Mouse (Mus musculus): ENCODE data around the gene Kdm4b. TPM values are rescaled to one million over a fixed set of nuclear protein-coding genes. Genes with fewer than 3 reads are reported as not detected.
A peak's percentile ranks its signal among the peaks of the same experiment; 100 is the strongest.

Gene Kdm4b
- total and polyA plus RNA-seq, 3 experiments, result 9.1 to 27.5 TPM; not detected in 1

DNA sequence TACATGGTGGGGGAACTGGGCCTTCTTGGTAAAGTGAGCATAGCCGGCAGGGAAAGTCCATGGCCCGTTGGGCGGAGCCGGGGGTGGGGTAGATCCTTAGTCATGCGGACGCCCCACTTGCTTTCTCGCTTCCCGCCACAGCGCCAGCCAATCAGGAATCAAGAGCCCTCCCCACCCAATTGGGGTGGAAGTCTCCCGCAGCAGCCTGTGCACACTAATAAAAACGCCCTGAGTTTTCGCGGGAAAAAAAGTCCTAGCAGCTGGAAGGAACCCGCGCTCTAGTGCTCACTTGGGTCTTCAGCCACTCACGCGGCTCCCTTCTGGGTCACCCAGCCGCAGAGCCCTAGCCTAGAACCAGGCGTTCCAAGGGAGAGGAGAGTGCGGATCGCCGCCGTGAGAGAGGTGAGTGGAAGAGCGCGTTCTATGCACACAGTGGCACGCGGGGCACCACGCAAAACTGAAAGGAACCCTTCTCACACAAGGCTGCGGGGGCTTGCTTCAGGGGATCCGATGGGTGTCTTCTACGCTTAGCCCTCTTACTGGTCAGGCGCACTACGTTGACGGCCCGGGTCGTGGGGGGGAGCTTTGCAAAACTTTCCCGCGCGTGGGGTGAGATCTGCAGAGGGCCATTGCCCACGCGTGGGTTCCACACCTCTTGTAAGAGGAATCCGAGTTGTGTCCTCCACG, 22.6 kb upstream of the Kdm4b start, which contains the start of gene Uhrf1 (continued):
- TF ChIP-seq CTCF (IDR thresholded peaks at IDR 0.05 in 2 of 3, conservative IDR thresholded peaks at IDR 0.05 in 1 of 3; ENCODE audit: control insufficient read depth in 1 of 3, insufficient read depth in 1 of 3, low read depth in 2 of 3, low read length in 3 of 3, poor library complexity in 1 of 3, severe bottlenecking in 1 of 3), result no peak
- no peak for TF ChIP-seq GATA1 (IDR thresholded peaks at IDR 0.05; ENCODE audit: low read depth, low read length)
- no peak for TF ChIP-seq JUND (IDR thresholded peaks at IDR 0.05; ENCODE audit: low read depth, low read length)

DNA sequence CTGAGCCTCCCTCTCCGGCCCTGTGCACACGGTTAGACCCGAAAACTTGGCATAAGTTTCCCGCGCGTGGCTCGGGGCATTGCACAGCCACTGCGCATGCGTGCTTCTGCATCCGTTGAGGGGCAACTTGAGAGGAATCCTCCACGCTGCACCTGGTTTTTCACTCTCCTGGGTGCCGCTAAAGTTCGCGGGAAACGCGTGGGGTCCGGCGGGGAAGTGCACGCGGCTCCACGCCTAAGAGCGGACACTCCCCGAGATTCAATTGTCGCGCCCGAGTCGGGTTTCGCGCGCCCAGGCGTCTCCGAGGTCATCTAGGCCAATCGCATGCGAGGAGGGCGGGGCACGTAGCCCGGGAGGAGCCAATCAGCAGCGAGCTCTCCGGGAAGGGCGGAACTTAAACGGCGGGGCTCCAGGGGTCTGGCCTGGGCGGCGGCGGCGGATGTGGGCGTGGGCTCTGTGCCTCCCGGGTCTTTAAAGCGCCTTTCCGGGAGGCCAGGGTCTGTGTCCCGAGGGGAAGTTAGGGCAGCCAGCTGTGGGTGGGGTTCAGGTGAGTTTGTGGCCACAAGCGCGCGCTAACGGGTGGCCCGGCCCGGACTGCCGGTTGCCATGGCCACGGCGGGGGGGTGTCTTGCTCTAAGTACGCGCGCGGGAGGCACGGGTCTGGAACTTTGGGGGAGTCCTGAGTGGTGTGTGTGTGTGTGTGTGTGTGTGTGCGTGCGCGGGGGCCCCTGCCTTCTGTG, 21.8 kb upstream of the Kdm4b start:
- no peaks in the 10 kb centered on the region for H3K27me3 ChIP-seq (ENCODE audit: control insufficient read depth in 1 of 2, insufficient read depth in 2 of 2, low read length in 2 of 2)
- peaks cover 0 to 15% of the 10 kb centered on the region in 2 experiments; a peak in 2 of 4 replicates for H3K4me1 ChIP-seq (ENCODE audit: control insufficient read depth in 1 of 2, insufficient read depth in 2 of 2, low read length in 2 of 2)
- H3K4me3 ChIP-seq (ENCODE audit: control insufficient read depth in 1 of 2, insufficient read depth in 1 of 2, low read depth in 2 of 2, low read length in 2 of 2), result peak overlapping the region; percentile 47 to 89
- peak; percentile 98 for DNase-seq (ENCODE audit: low read depth, low spot score)
- H3K27ac ChIP-seq (ENCODE audit: control insufficient read depth, low read depth, low read length), result peak overlapping the region; percentile 96
- H3K9me3 ChIP-seq (replicated peaks; ENCODE audit: insufficient read depth, low read length), result no peaks in the 10 kb centered on the region
- peaks cover 0 to 9% of the 10 kb centered on the region in 2 experiments; a peak in 2 of 4 replicates for H3K36me3 ChIP-seq (ENCODE audit: control insufficient read depth in 1 of 2, insufficient read depth in 2 of 2, low read length in 2 of 2)
- peaks cover 39% of the 10 kb centered on the region for H3K79me2 ChIP-seq (ENCODE audit: control insufficient read depth, insufficient read depth, low read length, poor library complexity)
- peak overlapping the region; percentile 91 for H3K9ac ChIP-seq (ENCODE audit: control insufficient read depth, low read depth, low read length, poor library complexity, severe bottlenecking)
- TF ChIP-seq ETS1 (IDR thresholded peaks at IDR 0.05; ENCODE audit: low read depth, low read length) (peak; percentile 17; the same call in 1 of the 2 replicates), HCFC1 (IDR thresholded peaks at IDR 0.05; ENCODE audit: low read depth, low read length) (peak; percentile 65), NELFE (IDR thresholded peaks at IDR 0.05; ENCODE audit: low read depth, low read length) (peak; percentile 29), MAFK (IDR thresholded peaks at IDR 0.05; ENCODE audit: borderline replicate concordance, low read depth, low read length) (no peak), BHLHE40 (IDR thresholded peaks at IDR 0.05; ENCODE audit: borderline replicate concordance, low read depth, low read length) (no peak), RCOR1 (IDR thresholded peaks at IDR 0.05; ENCODE audit: low read depth, low read length) (no peak), KAT2A (conservative IDR thresholded peaks at IDR 0.05; ENCODE audit: low read depth, low read length) (no peak), SIN3A (IDR thresholded peaks at IDR 0.05; ENCODE audit: low read length) (peak; percentile 69; the same call in 1 of the 2 replicates), TCF12 (IDR thresholded peaks at IDR 0.05; ENCODE audit: low read depth, low read length) (no peak), MYB (IDR thresholded peaks at IDR 0.05; ENCODE audit: low read depth, low read length) (no peak), E2F4 (IDR thresholded peaks at IDR 0.05; ENCODE audit: borderline replicate concordance, low read depth, low read length) (peak; percentile 94), UBTF (IDR thresholded peaks at IDR 0.05; ENCODE audit: borderline replicate concordance, insufficient read depth, low read depth, low read length) (no peak), POLR2A (IDR thresholded peaks at IDR 0.05; ENCODE audit: control insufficient read depth in 1 of 2, insufficient read depth in 1 of 2, low read depth in 1 of 2, low read length in 2 of 2, poor library complexity in 1 of 2) (peak; percentile 48 to 59), CTCF (IDR thresholded peaks at IDR 0.05 in 2 of 3, conservative IDR thresholded peaks at IDR 0.05 in 1 of 3; ENCODE audit: control insufficient read depth in 1 of 3, insufficient read depth in 1 of 3, low read depth in 2 of 3, low read length in 3 of 3, poor library complexity in 1 of 3, severe bottlenecking in 1 of 3) (0 out of 6 replicates have a peak, but pooled peaks of 1 of the 3 experiments have one; percentile 1), MYC (IDR thresholded peaks at IDR 0.05; ENCODE audit: low read depth, low read length) (peak; percentile 72), MAZ (IDR thresholded peaks at IDR 0.05; ENCODE audit: low read depth, low read length) (no peak), GATA1 (IDR thresholded peaks at IDR 0.05; ENCODE audit: low read depth, low read length) (no peak), ZC3H11A (IDR thresholded peaks at IDR 0.05; ENCODE audit: low read depth, low read length) (no peak), USF1 (IDR thresholded peaks at IDR 0.05; ENCODE audit: low read depth, low read length) (0 out of 2 replicates have a peak, but pooled peaks have one; percentile 24), ZKSCAN1 (IDR thresholded peaks at IDR 0.05; ENCODE audit: low read depth, low read length) (no peak), ZMIZ1 (IDR thresholded peaks at IDR 0.05; ENCODE audit: low read depth, low read length) (no peak), POLR2AphosphoS5 (IDR thresholded peaks at IDR 0.05; ENCODE audit: borderline replicate concordance, low read depth, low read length) (no peak), ZNF384 (IDR thresholded peaks at IDR 0.05; ENCODE audit: low read depth, low read length) (no peak), POLR2AphosphoS2 (IDR thresholded peaks at IDR 0.05; ENCODE audit: low read length) (peak; percentile 77), MEF2A (IDR thresholded peaks at IDR 0.05; ENCODE audit: extremely low read depth, insufficient replicate concordance, low read depth, low read length, poor library complexity, severe bottlenecking) (no peak), EP300 (IDR thresholded peaks at IDR 0.05; ENCODE audit: low read depth in 1 of 2, low read length in 2 of 2) (no peak), NRF1 (IDR thresholded peaks at IDR 0.05; ENCODE audit: insufficient read depth, low read depth, low read length, poor library complexity, severe bottlenecking) (peak; percentile 78), JUND (IDR thresholded peaks at IDR 0.05; ENCODE audit: low read depth, low read length) (no peak), MAX (IDR thresholded peaks at IDR 0.05; ENCODE audit: low read length) (peak; percentile 76), CHD1 (IDR thresholded peaks at IDR 0.05; ENCODE audit: low read depth, low read length) (no peak), SMC3 (IDR thresholded peaks at IDR 0.05; ENCODE audit: low read depth, low read length) (no peak)

Measured in MEL (cell line).